Mouse (Mus musculus) thymus, postnatal 14 days (tissue): ENCODE data around the gene Vsig10l.

Experiments used
- DNase-seq: peaks from one replicate; pipeline ENCODE4 v3.0.0; 2021

Gene Vsig10l

DNA sequence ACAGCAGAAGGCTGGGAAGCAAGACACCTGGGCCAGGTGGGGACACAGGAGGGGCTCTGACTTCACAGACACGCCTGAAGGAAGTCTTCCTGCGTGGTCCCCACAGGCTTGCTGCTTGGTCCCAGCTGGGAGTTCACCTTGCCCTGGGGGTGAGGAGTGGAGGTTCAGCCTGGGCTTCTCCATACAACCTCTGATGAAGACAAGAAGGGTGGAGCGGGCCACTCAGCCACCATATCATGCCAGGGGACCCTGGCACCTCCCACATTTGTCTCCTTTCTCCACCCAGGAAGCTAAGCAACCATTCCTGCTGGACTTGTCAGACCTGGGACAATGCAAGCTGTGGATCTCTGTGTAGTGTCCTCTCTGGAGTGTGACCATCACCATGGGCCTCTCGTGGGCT lies at the start of gene Vsig10l:
TSS of gene Vsig10l (plus strand) at position 301 of the 400 bp plus-strand sequence.
- DNase-seq, result no peak

DNA sequence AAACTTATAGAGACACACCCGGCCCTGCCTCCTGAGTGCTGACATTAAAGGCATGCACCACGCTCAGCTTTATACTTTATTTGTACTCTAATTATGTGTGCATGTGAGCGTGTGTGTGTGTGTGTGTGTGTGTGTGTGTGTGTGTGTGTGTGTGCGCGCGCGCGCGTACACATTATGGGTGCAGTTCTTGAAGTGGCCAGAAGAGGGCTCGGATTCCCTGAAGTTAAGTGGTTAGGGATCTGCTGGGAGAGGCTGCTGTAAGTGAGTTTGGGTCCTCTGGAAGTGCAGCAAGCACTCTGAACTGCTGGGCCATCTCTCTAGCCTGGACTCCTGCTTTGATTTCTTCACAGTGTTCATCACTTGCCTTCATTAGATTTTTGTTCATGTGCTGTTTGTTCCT lies 45.7 kb upstream of the Vsig10l start:
- DNase-seq, result no peak

DNA sequence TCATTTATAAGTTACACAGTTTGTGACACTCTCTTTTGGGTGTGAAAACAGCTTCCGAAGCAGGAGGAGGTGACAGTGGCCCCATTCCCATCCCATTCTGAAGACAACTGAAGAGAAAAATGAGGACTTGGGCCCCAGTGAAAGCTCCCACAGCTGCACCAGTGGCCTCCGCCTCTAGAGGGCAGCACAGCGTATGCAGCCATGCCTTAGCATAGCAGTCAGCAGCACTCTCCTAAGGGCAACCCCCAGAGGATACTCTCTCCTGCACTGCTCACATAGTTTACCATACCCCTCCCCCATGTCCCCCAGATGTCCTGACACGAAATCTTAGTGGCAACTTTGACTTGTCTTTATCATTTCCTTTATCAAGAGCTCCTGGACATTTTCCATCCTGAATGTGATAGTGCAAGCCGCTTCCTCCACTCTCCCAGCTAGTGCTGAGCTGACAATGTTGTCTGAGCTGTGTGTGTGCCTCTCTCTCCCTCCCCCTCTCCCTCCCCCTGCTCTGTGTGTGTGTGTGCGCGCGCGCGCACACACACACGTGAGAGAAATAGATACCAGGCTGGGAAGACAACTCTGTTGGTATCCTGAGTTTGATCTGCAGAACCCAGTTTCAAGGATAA lies 39.8 kb upstream of the Vsig10l start:
- DNase-seq, result peak; percentile 83

DNA sequence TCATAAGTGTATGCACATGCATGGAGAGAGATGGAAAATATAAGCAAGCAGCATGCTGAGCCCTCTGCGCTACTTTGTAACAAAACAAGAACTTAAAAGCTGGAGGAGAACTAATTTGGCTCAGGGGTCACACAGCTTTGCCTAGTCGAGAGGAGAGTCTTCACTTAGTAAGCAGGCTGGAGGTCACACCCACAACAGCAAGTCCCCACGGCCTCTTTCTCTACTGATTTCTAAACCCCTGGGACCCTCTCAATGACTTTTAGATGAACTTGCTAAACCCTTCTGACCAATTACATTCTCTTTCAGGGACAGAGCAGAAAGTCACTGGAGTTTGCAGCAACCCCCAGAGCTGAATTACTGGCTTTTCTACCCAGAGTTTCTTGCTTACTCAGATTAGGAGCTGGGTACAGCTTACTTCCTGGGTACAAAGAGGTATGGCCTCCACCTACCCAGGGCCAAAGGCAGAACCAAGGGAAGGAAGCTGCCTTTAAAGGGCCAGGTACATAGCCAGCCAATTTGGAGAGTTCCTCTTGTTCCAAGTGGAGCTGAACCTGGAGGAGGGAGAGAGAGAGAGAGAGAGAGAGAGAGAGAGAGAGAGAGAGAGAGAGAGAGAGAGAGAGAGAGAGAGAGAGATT lies 38.8 kb upstream of the Vsig10l start:
- no peak for DNase-seq

DNA sequence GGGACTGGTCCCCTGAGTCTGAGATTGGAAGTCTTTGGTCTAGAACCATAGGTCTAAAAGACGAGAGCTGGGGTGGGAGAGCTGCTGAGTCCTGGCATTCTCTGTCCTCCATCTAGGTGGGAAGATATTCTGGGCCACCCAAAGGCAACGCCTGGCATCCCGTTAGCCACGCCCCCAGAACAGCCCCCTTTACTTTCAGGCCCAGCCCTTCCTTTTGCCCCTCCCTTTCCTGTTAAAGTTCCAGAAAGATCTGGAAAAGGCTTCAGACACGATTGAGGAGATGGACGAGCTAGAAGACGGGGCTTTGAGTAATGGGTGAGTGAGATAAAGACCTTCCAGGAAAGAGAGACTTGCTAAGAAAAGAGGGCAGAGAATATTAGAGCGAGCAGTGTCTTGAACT lies 35.5 kb upstream of the Vsig10l start, which contains the start of gene Lim2:
TSS of gene Lim2 (plus strand) at position 265 of the 400 bp plus-strand sequence.
- no peak for DNase-seq

DNA sequence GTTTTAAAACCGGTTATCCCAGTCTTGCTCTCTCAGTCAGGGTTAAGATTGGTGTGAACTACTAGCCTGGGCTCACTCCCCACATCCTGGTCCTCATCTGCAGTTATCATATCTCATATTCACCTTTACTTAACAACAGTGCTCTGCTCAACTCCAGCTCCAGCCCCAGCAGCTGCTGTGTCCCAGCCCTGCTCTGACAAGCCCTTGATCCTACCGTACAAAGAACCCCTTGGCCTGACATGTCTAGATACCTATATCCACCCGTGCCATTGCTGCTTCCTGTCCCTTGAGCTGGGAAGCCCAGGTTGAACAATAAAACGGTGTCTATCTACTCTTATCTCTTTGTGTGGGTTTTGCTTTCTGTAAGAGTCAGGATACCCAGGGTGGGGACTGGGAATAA lies 33.5 kb upstream of the Vsig10l start:
- DNase-seq, result no peak

DNA sequence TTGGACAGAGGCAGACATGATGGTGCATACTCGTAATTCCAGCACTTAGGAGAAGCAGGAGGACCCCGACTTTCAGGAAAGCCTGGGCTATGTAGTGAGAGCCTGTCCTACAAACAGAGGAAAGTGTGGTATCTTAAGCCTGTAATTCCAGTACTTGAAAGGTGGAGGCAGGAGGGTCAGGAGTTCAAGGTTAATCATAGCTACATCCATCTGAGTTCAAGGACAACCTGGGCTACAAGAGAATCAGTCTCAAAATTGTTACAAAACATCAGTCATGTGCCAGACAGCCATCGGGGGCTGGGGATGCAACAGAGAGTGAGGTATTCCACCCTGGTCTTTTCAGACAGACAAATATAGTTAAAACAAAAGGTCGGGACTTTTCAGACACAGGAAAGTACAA lies 30.1 kb upstream of the Vsig10l start:
- no peak for DNase-seq

DNA sequence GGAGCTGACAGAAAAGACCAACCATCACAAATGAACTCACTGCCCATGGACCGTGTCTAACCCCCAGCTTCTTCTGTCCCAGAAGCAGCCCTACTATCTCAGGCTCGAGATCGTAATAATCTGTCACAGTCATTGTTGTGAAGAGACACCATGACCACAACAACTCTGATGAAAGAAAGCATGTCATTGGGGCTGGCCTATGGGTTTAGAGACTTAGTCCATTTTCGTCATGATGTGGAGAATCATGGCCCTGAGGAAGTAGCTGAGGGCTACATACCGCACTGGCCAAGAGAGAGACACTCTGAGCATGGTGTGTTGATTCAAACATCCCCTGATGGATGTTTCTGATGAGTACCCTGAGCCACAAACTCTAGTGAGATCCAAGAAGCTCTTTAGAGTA lies 28.3 kb upstream of the Vsig10l start:
- no peak for DNase-seq

DNA sequence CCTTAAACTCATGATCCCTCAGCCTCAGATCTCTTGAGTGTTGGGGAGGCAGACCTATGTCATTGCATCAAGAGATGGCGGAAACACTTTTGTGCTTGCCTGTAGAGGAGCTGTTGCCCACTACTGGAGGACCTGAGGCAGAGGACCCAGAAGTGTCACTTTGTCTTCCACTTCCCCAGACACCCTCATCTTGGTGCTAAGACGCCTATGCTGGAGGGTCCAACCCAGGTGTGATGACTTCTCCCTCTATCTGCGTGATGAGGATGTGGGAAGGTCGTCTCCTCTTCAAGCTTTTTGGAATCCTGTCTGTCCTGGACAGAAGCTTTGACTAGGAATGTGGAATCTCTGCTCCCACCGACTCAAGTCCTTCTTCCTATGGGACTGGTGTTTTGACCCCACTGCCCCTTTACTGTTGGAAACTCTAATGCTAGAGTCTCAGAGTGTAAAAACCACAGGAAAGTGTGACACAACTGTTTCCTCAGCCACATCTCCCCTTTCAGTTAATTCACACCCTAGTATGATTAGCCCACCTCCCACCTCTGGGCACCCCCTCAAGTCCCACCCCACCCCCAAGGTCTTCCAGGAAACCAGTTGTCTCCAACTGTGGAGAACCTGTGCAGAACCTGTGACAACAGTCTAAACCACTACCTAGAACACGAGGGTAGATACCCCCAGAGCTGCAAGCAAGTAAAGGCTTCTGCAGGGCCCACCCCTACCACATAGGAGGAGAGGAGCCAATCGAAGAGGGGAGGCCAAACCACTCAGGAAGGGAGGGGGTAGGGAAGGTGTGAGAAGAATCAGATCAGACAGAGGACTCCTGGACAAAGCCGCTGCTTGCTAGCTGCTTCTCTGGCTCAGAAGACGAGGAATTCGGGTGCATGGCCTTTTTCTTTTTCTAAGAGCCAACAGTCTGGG lies 26.4 kb upstream of the Vsig10l start, which contains the start of gene Nkg7:
TSS of gene Nkg7 (plus strand) at position 733 of the 915 bp plus-strand sequence.
- no peak for DNase-seq

DNA sequence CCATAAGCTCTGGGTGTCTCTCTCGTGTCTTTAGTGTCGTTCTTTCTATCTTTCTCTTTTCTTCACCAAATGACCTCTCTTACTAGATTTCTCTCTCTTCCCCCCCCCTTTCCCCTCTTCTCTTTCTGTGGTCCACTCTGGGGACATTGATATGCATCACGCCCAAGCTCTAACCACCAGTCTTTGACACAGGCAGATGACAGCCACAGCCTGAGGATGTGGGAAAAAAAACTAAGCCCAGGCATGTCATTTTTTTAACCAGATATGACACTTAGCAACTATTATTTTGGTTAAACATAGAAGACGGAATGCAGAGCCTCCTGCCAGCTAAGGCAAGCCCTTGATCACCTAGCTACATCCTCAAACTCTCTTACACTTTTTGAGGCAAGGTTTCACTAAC lies 24.3 kb upstream of the Vsig10l start:
- no peak for DNase-seq

DNA sequence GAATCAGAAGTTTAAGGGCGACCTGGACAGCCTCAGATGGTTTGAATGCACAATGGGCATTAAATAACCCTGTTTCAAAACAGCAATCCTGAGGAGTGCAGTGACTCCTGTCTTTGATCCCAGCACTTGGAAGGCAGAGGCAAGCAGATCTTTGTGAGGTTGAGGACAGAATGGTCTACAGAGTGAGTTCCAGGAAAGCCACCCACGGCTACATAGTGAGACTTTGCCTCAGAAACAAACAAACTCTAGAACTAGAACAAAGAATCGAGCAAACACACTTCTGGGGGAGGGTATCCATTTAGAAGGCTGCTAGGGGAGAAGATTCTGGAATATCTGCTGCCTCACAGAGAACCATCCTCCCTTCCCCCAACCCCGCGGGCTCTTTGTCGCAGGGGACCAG lies 22.5 kb upstream of the Vsig10l start, which contains the start of gene Cldnd2:
TSS of gene Cldnd2 (plus strand) at position 301 of the 400 bp plus-strand sequence.
- DNase-seq, result no peak

DNA sequence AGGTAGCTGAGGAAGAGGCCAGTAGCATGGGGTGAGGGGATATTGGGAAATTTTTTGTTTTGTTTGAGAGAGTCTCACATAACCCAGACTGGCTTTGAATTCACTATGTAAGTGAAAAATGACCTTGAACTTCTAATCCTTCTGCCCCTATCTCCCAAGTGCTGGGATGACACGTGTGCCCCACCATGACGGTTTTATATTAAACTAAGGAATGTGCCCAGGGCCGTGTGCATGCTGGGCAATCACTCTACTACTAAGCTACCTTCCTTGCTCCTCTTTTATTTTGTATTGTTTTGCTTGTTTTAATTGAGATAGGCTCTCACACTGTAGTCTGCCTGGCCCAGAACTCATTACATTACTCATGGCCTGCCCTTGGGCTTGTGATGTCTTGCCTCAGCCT lies 21.9 kb upstream of the Vsig10l start:
- no peak for DNase-seq

DNA sequence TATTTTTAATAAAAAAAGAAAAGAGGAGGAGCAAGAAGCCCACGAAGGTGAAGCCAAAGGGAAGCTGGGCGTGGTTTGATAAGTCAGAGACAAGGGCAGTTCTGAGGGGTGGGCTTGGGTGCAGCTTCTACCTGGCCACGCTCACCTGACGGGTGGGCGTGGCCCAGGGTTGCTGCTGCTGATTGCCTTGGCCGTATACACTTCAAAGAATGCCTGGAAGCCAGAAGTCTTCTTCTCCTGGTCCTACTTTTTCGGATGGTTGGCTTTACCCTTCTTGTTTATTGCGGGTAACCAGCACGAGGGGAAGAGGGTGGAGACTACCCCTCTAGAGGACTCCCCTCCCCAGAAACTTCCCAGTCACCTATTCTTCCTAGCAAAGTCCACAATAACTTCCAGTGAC lies 20.3 kb upstream of the Vsig10l start:
- peak; percentile 19 for DNase-seq

DNA sequence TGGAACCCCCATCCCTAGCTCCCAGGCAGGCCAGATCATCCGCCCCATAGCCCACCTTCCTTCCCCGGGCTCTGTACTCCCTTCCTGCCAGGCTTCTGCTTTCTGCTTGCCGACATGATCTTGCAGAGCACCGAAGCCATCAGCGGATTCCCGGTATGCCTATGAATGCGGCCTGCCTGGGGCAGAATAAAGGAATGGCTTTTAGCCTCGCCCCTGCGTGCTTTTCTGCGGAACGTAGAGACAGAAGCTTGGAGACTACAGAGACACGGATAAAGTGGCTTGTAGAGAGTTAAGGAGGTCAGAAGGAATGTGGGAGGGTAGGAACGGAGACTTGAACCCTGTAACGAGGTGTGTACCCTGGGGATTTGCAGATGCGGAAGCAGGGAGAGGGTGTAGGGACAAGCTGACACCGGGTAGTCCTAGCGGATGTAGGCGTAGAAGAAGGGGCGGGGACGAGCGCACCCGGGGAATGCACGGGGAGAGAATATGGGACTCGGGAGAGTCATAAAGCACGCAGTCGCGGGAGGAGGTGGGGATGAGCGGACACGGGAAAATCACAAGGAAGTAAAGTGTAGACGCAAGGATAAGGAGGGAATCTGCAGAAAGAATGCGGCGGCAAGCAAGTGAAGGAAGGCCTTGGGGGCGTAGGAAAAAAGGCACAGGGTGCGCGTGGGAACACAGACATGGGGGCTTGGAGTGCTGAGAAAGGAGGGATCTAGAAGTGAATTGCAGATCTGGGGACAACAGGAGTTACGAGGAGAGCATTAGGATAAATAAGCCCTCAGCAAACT lies 19.6 kb upstream of the Vsig10l start:
- DNase-seq, result peak; percentile 84

DNA sequence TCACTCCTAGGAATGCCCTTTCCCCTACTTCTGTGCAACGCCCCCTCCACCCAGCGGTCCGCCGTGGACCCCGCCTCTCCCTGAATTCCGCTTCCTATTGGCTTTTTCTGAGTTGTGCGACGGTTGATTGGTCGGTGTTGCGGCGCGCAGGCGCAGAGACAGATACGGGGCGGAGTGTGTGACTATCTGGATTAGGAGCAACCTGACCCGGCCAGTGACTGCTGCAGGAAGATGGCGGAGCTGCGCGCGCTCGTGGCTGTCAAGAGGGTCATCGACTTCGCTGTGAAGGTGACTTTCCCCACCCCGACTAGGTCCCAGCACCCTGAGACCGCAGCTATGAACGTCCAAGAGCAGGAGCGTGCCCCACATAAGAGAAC lies 19.0 kb upstream of the Vsig10l start, which contains the start of the genes Etfb and Gm45233:
TSS of gene Etfb (plus strand) at position 167 of the 377 bp plus-strand sequence.
TSS of gene Gm45233 (plus strand) at position 212 of the 377 bp plus-strand sequence.
- peak; percentile 90 for DNase-seq

DNA sequence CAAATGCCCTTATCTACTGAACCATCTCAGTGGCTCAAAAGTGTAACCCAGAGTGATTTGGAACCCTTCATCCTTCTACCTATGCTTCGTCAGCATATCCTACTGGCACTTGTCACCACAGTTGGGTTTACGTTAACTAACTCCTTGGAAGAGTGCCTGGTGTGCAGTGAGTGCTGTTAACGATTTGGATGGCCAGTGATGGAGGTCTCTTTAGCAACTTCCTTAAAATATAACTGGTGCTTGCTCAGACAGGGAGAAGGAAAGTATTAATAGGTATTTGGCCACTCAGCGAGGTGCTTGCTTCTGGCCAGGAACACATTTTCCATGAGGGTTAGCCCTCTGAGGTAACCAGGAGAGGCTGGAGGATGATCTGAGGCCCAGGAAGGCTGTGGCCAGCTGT lies 15.2 kb upstream of the Vsig10l start:
- no peak for DNase-seq

DNA sequence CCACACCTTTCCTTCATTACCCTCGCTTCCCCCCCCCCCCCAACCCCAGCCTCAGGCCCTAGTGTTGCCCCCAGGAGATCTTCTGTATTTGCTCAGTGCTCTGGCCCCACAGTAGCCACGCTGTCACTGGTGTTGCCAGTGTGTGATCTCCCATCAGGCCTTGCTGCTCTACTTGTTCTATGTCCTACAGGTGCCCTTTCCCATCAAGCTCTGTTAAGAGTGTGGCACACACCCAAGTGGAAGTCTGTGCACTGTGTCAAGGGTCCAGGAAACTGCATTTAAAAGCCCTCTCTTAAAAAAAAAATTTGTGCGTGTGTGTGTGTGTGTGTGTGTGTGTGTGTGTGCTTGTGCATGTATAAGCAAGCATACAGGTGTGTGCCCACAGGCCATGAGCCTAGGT lies 14.7 kb upstream of the Vsig10l start:
- no peak for DNase-seq

DNA sequence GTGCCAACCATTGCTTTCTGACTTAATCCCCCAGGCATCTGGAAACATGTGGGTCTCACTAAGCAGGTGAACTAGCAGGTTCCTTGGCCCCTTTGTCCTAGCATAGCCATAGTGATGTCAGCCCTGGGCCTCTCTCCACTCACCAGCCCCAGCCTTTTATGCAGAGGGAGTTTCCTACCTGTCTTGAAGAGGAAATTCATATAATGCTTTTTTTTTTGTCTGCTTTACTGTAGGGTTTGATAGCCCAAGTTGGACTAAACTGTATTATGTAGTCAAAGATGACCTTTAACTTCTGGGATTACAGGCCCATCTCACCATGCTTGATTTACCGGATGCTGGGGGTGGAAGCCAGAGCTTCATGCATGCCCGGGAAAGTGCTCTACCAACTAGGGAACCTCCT lies 13.1 kb upstream of the Vsig10l start:
- DNase-seq, result no peak

DNA sequence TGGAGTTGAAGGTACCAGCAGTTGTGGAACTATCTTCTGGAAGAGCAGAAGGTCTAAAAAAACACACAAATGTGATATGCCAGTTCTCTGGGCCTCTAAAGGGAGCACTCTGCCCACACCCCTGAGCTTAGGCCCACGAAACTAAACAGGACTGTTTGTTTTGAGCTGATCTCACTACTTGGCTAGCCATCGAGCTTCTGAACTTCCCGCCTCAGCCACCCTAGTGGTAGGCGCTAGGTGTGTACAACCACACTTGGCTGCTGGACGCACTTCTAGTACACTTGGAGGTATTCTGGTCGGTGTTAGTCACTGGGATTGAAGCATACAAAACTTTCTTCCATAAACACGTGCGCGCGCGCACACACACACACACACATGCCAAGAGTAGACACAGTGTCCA lies 11.2 kb upstream of the Vsig10l start:
- no peak for DNase-seq

DNA sequence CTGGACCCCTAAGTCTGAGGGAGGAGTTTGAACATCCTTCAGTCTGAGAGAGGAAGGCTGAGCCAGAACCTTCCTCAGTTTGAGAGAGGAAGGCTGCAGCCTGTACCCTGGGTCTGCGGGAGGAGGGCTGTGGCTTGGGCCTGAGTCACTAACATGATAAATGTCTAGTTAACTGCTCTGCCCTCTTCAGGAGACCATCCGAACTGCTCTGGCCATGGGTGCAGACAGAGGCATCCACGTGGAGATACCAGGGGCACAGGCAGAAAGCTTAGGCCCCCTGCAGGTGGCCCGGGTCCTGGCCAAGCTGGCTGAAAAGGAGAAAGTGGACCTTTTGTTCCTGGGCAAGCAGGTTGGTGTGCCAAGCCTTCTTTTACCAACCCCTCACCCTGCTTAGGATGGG lies 10.3 kb upstream of the Vsig10l start:
- DNase-seq, result peak; percentile 41

DNA sequence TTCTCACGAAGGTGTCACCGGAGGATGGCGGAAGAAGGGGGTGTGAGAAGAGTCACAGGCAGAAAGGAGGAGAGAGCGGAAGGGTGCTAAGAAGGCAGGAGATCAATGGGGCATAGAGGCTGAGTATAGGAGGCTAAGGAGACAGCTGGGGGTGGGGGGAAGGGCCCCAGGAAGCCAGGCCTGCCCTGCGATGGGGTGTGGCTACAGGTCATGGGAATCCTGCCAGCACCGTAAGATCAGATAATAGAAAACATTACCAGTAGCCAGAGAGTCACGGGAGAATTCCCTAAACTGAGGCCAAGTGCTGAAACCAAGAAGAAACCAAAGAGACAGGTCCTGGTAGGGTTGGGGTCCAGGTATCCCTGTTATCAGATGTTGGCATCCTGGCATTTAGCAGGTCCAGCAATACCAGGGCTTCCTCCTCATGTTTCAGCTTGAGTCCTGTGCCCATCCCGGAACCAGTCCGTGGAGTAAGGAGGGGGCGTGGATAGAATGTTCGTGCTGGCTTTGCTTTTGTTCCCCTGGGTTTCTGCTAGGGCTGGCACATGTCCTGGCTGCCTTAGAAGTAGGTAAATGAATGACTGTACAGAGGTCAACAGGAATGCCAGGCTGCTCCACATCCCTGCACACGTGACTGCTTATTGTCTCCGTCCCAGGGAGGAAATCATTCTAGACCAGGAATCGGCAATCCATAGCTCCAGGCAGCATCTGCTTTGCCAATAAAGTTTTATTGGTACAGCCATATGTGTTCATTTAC lies 9.2 kb upstream of the Vsig10l start:
- no peak for DNase-seq

DNA sequence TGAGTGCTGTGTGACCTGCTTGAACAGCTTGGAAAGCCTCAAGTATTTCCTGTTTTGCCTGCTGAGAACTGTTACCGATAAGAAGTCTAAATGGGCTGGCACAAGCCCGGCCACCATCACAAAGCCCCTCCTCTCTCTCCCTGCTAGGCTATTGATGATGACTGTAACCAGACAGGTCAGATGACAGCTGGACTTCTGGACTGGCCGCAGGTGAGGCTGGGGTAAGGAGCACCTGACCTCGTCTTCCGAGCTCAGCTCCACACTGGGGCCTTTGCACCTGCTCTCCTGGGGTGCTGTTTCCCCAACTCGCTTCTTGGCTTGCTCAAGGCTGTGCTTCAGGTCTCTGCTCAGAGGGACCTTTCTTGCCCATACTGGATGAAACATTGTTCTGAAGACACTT lies 8.6 kb upstream of the Vsig10l start:
- no peak for DNase-seq
